Mouse (Mus musculus): ENCODE results near the gene Ptpn22. TPM values are rescaled to one million over a fixed set of nuclear protein-coding genes. Genes with fewer than 3 reads are reported as not detected.

The Ptpn22 gene
- total RNA-seq, 2 experiments from 2014 or later: 0.37 to 0.75 TPM

DNA sequence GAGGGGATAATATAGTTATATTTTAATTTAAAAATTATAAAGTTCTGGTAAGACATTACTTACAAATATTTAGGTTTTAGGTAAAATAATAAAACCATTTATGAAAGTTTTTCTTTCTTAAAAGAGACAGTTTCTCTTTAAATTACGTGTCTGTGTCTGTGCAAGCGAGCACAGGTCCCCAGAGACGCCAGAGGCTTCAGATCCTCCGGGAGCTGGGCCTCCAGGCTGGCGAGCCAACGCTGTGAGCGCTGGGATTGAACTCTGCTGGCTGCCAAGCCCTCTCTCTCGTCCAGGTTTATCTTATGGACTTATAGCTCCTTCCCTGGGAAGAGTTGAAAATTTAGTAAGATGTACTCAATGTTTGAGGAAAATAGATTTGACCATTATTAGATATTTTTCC is 5.8 kb upstream of the Ptpn22 start:
- DNase-seq: no peak
- intact Hi-C loops (cut with DNase I; ENCODE audit: low total_unique reads): no loop called here

- no peak for DNase-seq
- intact Hi-C loops (cut with DNase I; ENCODE audit: low total_unique reads): no loop called here
These were observed 2.4 kb upstream of the Ptpn22 start for GRCm38 (mm10) chr3:103857036-103857805.

DNA sequence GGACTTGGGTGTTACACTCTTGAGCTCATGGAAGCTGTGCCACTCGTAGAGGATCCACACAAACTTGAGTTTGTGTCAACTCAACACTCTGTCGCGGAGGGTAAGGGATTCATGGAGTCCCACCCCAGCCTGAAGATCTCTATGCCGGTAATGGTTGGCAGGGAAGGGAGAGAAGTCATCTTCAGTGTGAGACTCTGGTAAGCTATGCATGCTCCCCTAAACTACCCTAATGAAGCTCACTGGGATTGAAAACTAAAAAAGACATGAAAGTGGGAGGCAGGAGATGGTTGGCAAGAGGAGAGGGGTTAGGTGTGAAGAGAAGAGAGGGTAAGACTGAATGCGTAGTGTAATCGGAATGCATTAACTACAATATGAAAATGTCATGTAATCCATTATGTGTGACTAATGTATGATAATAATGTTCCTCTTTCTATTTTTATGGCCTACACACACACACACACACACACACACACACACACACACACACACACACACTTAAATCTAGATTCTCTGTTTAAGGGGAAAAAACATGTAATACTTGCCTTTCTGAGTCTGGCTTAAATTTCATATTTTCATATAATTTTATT is 1.5 kb upstream of the Ptpn22 start:
- no peak for DNase-seq
- intact Hi-C loops (cut with DNase I; ENCODE audit: low total_unique reads): no loop called here

- DNase-seq: no peak
- intact Hi-C loops (cut with DNase I; ENCODE audit: low total_unique reads): no loop called here
These were observed 326 bp downstream of the Ptpn22 start for GRCm38 (mm10) chr3:103859851-103860391.

- no peak for DNase-seq
- intact Hi-C loops (cut with DNase I; ENCODE audit: low total_unique reads): no loop called here
These were observed 3.2 kb downstream of the Ptpn22 start for GRCm38 (mm10) chr3:103862721-103863220.

DNA sequence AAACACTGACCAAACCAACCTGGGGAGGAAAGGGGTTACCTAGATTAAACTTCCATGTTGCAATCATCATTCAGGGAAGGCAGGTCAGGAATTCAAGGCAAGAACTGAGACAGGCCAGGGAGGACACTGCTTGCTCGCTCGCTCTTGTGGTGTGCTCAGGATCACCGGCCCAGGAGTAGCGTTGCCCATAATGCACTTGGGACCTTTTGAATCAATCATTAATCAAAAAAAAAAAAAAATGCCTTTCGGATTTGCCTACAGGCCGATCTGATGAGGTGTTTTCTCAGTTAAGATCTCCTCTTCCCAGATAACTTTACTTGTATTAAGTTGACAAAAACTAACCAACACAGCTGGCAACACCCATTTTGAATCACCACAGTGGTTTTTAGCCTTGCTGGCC is 4.6 kb downstream of the Ptpn22 start:
- intact Hi-C loops (cut with DNase I; ENCODE audit: low total_unique reads): no loop called here
- DNase-seq: no peak

GRCm38 (mm10) chr3:103867424-103867971 is 7.9 kb downstream of the Ptpn22 start:
- DNase-seq: no peak
- intact Hi-C loops (cut with DNase I; ENCODE audit: low total_unique reads): no loop called here

GRCm38 (mm10) chr3:103868008-103868407 is 8.4 kb downstream of the Ptpn22 start:
- no peak for DNase-seq
- intact Hi-C loops (cut with DNase I; ENCODE audit: low total_unique reads): no loop called here

DNA sequence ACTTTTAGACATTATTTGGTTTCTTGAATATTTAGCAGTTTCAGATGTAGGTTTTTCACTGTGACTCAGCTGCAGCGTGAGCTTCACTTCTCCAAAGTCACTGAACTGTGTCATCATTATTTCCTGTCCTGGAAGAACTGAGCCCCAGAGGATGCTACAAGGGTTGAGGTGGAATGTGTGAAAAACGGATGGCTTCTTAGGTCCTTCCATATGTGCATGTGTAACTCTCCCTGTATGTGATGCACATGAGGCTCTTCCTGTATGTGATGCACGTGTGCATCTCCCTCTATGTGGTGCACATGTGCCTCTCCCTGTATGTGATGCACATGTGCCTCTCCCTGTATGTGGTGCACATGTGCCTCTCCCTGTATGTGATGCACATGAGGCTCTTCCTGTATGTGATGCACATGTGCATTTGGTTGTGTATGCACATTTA is 13.1 kb downstream of the Ptpn22 start:
- intact Hi-C loops (cut with DNase I; ENCODE audit: low total_unique reads): no loop called here
- DNase-seq: no peak

DNA sequence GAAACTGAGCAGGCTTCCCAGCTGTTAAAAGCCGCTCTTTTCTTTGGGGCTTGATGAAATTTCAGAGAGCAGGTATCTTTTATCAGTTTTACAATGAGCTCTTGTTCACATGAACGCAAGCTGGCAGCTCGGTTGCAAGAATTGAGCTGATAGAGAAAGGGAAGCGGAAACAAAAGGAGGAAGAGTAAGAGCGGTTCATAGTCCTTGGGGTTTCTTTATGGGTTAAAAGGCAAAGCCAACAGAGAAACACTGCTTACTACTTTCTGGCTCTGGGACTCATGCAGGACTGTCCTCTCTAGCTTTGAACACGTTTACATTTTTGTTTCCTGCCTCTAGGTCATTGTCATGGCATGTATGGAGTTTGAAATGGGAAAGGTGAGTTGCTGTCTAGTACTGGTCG is 14.7 kb downstream of the Ptpn22 start:
- DNase-seq: no peak
- intact Hi-C loops (cut with DNase I; ENCODE audit: low total_unique reads): no loop called here

DNA sequence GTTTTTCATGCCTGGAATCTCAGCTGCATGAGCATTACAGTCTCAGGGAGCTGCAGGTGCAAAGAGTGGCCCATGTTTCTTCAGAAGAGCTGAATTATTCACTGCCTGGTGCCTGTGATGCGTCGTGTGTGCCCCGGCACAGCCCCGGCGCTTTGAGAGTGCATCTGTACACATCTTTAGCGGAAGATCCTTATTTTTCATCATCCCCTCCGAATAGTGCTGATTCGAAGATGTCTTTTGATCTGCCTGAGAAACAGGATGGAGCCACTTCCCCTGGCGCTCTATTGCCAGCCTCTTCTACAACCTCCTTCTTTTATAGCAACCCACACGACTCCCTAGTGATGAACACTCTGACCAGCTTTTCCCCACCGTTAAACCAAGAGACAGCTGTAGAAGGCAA is 26.4 kb downstream of the Ptpn22 start:
- intact Hi-C loops (cut with DNase I; ENCODE audit: low total_unique reads): loop anchor here (10.0 kb wide), 1 partner anchor 151 kb away; the partner anchor contains the start of genes Gm10964 and Olfml3
- no peak for DNase-seq

- intact Hi-C loops (cut with DNase I; ENCODE audit: low total_unique reads): loop anchor here (10.0 kb wide), 1 partner anchor 153 kb away; the partner anchor contains the start of genes Gm10964 and Olfml3
- peak; percentile 14 for DNase-seq
These were observed 28.0 kb downstream of the Ptpn22 start for GRCm38 (mm10) chr3:103887581-103887980.

DNA sequence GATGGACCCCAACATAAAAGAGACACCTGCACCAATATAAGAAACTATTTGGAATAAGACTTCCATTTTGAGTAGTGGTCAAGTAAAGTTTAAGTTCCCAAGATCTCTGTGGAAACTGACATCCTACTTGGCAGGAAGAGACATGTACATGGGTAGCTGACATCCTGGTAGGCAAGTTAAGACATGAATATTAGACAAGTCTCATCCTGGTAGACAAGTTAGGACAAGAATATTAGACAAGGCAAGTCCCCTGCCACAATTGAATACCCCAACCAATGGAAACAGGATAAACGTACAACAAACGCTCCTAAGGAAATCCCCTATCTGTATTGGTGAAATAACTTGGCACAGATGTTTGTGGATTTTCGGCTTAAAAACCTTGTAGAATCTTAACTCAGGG is 33.8 kb downstream of the Ptpn22 start:
- intact Hi-C loops (cut with DNase I; ENCODE audit: low total_unique reads): no loop called here
- no peak for DNase-seq

DNA sequence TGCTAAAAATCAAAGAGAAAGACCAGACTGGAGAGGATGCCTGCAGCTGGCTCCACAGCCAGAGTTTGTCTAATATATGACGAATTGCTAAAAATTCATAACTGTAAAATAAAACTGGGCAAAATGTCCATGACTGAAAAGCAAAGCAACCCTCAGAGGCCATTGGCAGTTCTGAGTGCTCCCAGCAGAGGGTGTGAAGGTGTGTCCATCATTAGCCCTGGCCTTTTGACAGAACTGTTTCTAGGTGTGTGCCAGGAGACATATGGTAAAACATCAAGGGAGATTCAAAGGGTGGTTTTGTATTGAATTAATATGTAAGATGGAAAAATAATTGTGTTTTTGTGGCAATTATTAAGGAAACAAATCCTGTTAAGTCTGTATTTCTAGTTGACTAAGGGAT is 45.1 kb downstream of the Ptpn22 start:
- no peak for DNase-seq
- intact Hi-C loops (cut with DNase I; ENCODE audit: low total_unique reads): loop anchor here (10.0 kb wide), 1 partner anchor 540 kb away; no protein-coding TSS in a partner anchor

DNA sequence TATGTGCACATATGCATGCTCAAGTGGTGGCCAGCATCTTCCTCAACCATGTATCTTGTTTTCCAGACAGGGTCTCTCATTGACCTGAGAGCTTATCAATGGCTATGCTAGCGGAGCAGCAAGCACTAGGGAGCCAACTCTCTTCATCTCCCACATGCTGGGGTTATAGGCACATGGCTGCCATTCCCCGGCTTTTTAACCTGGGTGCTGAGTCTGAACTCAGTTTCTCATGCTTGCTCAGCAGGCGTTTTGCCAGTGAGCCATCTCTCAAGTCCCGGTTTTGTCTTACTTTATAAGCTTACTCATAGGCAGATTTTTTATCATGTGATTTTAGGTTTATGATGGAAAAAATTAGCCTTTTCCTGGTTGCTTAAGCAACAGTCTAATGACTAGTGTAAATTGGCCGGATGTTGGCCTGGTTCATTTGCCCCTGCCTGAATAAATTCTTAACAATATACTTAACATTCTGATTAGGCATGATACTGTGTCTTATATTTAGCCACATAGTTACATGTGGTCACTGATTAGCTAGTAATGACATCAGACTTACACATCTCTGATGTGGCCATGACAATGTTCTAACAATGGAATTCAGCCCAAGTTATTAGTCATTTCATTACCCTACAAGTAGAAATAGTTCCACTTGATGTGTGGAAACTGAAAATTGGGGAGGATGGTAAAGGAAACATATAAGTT is 47.9 kb downstream of the Ptpn22 start:
- DNase-seq: no peak
- intact Hi-C loops (cut with DNase I; ENCODE audit: low total_unique reads): loop anchor here (10.0 kb wide), 1 partner anchor 537 kb away; no protein-coding TSS in a partner anchor

DNA sequence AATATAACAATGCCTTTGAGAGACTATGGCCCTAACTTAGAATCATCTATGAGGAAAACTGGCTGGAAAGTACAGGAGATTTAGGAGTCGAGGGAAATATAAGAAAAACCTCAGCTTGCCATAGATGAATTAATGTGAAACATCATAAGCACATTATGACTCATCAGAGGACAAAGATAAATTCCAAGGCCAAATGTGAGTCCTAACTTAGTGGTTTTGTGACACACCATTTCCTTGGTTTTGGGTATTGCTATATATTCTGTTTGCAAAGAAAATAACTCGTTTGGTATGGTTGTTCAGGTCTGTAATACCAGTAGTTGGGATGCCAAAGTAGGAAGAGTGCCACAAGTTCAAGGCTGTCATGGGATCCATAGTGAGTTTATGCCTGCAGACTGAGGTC is 49.2 kb downstream of the Ptpn22 start:
- intact Hi-C loops (cut with DNase I; ENCODE audit: low total_unique reads): loop anchor here (10.0 kb wide), 1 partner anchor 536 kb away; no protein-coding TSS in a partner anchor
- no peak for DNase-seq

DNA sequence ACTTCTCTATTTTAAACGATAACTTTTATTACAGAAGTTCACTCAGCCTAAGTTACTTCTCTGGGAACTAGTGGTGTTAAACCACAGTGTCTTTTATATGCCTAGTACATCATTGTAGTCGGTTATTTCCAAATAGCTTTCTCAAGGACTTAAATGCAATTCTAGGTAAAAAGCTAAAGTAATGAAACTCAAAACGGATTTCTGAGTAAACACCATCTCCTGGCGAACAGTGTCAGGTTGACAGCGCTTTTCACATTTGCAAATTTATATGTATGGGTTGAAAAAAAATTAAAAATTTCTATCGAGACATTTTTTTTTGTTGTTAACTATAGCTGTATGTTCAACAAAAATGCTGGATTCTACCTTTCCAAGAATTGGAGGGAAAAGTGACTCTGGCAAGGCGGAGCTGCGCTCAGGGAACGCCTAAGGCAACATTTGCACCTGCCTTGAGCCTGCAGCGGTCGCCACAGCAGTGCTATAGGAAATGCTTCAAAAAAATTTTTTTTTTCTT is 53.9 kb downstream of the Ptpn22 start:
- DNase-seq: no peak
- intact Hi-C loops (cut with DNase I; ENCODE audit: low total_unique reads): loop anchor here (10.0 kb wide), 1 partner anchor 51 kb away; the partner anchor contains the start of gene Phtf1

DNA sequence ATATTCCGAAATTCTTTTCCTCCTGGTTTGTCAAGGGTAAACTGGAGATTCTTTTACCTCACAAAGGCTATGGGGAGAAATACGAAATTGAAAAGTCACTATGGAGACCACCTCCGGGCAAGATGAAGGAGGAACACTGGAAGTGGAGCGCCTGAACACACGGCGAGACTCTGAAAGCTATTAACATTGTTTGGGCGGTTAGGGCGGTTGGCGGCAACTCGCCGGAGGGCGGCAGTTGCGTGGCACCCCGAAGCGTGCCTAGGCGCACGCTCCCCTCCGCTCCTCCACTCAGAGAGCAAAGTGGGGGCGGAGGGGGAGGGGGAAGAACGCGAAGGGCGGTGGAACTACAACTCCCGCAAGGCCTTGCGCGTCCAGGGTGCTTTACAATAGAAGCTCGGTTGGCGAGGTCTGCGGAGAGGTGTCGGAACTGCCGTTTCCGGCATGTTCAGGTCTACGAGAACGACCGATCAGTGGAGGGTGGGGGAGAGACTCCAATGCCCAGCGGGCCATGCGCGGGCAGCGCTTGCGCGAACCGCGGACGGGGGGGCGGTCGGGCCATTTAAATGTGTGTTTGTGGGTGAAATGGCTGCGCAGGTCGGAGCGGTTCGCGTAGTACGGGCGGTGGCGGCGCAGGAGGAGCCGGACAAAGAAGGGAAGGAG is 54.5 kb downstream of the Ptpn22 start, which contains the start of gene Rsbn1:
Gene Rsbn1, plus strand, starts transcription at position 111 of the 660 bp plus-strand sequence.
- intact Hi-C loops (cut with DNase I; ENCODE audit: low total_unique reads): loop anchor here (10.0 kb wide), 1 partner anchor 51 kb away; the partner anchor contains the start of gene Phtf1
- peak; percentile 97 for DNase-seq

All from gastrocnemius, postnatal 14 days (tissue).